Mouse (Mus musculus): ENCODE data around the gene Wdr93. TPM values are rescaled to one million over a fixed set of nuclear protein-coding genes. Genes with fewer than 3 reads are reported as not detected.
A peak's percentile ranks its signal among the peaks of the same experiment; 100 is the strongest.
"Not testable (repeated sequence)": the region's sequence is repeated elsewhere in the genome, so short reads cannot be mapped to it uniquely, and the experiment has no call there.

The Wdr93 gene
- total RNA-seq, 4 experiments from 2014 or later = not detected

DNA sequence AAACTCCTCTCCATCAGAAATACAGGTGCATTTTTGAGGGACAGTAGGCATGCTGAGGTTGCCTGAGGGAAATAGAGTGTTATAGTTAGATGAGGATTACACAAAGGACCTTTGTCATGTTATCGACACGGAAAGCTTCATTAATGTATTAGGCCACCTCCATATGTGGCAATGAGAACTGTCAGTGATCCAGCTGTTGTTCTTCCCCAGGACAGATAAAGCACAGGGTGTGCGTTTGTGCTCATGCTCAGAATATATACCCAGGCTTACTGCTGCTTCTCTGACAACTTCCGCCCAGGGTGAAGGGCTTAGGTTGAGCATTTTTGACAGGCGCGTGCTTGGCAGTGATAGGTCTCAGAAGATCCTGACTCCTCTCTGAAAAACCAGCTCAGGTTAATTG is 6.5 kb downstream of the Wdr93 start:
- DNase-seq (ENCODE audit: low spot score) = no peak

DNA sequence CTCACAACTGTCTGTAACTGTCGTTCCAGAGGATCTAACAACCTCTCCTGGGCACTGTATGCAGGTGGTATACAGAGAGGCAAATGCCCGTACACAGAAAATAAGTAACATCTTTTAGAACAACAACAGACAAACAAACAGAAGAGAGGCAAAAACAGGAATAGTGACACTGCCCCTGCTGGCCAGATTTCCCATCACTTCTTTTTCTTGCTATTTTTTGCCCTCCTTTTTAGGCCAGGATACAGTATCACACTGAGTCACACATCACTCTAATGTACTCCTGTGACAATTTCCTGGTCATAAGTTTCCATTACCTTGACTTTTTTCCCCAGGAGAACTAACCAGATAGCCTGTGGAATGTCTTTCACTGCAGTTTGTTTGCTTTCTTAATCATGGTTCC is 13.4 kb downstream of the Wdr93 start:
- no peak for DNase-seq (ENCODE audit: low spot score)

DNA sequence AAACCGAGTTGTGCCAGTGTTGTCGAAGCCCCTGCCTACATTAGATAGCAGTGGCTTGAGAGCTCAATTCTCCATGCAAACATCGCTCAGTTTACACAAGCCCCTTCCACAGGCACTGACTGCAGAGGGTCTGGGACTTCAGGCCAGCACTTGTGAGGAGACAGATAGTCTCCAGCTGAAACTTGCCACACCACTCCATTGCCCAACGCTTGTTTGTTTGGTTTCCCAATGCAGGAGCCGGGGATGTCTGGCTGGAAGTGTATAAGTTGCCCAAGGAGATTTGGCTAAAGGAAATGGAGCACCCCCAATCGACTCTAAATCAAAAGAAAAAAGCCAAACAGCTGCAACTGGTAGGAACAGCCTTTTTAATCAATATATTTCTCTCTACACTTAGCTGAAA is 15.2 kb downstream of the Wdr93 start:
- no peak for DNase-seq (ENCODE audit: low spot score)

DNA sequence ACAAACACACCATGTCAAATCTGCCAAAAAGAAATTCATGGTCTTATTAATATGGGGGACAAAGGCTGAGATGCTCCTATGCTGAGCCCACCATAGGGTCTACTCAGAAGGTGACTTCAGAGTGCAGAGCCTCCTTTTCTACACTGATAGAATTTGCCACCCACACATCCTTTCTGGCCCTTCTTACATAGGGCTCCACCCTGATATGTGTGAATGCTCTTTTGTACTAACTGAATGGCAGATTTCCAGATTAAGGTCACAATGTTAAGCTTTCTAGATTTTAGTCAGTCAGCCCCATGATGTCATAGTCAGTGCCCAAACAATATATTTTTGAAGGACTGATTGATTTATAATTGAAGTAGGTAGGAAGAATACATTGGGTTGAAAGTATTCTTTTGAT is 16.8 kb downstream of the Wdr93 start:
- DNase-seq (ENCODE audit: low spot score) = no peak

DNA sequence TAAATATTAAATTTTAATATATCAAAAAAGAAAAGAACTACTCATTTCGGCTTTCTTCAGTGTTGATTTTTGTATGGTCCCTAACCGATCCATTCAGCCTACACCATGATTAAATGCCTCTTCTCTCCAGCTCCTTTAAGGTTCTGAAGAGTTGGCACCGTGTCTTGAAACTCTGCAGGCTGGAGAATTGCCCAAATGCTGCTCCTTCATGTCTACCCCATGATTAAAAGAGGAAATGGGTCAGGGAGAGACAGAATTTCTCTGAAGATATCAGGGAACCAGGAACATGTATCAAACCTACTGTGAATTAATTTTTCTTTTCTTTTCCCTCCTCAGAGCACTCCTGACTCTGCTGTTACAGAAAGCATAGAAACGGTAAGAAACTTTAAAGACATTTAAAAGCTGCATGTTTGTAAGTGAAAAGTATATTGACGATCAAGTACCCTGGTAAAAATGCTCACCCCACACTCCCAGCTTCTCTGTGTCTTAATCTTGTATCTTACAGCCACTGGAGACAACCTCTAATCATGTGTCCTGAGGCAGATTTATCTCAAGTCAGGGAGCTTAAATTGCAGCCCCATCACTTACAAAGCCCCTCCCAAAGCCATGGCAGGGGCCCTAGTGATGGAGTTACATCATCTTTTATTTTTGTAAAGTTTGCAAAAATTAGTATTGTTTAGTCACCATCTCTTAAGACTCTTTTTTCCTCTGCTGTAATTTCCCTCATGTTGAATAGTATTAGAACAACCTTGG is 18.3 kb downstream of the Wdr93 start:
- DNase-seq (ENCODE audit: low spot score) = no peak

DNA sequence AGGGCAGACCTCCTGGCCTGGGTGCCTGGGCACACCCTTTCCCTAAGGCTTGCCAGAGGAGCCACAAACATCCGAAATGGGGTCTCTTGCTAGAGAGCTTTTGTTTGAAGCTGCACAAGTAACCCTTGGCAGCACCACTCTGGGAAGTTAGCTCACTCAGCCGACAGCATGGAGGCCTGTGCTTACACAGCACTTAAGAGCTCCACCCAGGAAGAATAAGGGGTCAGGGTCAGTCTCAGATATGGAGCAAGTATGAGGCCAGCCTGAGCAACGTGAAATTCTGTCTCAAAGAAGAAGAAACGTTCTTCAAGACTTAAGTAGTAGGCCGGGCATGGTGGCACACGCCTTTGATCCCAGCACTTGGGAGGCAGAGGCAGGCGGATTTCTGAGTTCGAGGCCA is 19.1 kb downstream of the Wdr93 start:
- no peak for DNase-seq (ENCODE audit: low spot score)

DNA sequence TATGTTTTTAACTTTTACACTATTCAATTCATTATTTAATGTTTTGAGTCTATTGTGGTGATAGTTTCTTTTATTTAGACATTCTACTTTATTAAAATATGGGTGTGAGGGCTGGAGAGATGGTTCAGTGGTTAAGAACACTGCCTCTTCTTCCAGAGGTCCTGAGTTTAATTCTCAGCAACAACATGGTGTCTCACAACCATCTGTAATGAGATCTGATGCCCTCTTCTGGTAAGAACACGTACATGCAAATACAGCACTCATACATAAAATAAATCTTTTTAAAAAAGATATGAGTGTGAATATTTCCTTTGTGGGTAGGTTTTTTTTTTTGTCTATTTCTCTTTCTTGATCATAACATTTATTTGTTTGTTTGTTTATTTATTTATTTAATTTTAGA is 23.0 kb downstream of the Wdr93 start:
- DNase-seq (ENCODE audit: low spot score) = no peak

DNA sequence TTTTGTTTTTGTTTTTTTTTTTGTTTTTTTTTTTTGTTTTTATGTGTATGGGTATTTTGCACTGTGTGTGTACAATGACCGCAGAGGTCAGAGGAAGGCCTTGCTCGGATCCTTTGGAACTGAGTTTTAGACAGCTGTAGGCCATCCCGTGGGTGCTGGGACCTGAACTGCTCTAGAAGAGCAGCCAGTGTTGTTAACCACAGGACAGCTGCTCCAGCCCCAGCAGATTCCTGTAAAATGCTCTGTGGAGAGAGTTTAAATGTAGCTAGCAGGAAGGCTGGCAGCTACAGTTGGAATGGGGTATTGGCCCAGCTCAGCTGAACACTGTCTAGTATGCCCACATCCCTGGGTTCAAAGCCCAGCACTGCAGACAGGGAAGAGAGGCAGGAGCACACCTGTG is 26.7 kb downstream of the Wdr93 start:
- no peak for DNase-seq (ENCODE audit: low spot score)

DNA sequence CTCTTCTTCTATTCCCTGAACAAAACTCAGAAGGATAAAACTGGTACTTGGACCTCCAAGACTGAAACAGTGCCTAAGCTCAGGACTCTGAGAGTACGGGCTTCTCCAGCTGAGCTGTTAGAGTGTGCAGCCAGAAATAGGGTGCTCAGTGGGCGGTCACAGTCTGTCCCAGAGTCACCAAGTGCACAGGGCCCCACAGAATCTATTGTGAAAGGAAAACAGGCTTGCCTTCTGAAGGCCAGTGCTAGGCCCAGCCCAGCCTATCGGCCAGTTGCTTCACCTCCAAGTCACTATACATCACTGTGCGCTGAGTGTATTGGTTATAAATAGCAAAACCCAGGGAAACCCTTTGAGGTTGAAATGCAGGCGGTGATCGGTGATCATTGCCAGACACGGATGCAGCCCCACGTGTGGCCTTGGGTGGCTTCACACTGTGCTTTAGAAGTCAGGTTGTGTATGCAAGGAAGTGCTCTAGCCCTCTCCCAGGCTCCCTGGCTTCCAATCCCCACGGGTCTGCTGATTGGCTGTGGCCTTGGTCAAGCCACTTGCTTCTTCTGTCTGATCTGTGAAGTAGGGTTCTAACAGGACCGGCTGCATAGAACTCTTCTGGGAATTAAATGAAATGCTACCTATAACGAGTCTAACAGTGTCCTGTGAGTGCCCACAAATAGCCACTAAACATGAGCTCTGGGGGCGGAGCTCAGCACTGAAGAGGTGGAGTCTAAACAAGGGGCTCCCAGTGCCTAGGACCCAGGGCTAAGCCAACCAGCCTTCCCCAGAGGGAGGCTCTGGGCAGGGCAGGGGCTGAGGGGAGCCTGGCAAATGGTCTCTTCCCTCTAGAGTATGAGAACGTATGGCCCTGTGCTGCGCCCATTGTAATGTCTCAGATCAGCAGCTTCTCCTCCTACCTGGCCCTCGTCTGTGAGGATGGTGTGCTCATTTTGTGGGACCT is 28.9 kb downstream of the Wdr93 start:
- no peak for DNase-seq (ENCODE audit: low spot score)

DNA sequence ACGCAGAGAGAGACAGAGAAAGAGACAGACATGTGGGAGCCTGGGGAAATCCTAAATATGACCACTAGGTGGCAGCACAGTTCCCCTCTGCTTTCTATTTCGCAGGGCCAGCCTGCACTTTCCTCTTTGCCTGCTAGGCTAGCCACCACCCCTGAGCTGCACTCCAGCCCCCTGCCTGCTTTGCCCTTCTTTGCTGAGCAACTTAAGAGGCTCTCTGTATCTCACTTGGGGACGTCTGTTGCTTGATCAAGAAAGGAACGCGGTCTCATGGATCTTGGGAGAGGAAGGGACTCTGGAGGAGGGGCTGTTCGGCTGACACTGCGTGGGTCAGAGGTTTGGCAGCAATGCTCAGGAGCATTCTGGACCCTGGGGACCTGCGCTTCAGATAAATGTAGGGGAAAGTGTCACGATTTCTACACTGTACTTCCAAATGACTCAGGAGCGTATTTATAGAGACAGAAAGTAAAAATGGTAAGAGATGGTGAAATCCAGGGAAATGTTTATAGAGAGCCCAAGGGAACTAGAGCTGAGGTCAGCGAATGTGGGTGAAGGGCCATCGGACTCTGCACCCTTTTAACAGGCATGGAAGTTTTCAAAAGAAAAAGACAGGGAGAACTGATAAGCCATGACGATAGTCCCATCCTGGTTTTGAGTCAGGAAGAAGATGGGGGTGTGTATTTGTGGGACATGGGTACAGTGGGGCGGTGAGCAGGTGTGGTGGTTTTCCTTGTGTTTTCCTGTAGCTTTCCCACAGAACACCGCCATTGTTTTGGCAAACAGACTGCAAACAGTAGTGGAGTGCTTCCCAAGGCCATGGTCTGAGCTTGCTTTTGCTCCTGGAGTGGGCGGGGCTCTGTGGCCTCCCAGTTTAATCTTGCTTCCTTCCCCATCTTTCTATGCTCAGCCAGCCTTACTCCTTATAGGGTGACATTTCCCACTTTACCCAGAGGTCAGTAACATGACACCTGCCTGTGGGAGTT is 38.0 kb downstream of the Wdr93 start:
- DNase-seq (ENCODE audit: low spot score) = peak; percentile 81

DNA sequence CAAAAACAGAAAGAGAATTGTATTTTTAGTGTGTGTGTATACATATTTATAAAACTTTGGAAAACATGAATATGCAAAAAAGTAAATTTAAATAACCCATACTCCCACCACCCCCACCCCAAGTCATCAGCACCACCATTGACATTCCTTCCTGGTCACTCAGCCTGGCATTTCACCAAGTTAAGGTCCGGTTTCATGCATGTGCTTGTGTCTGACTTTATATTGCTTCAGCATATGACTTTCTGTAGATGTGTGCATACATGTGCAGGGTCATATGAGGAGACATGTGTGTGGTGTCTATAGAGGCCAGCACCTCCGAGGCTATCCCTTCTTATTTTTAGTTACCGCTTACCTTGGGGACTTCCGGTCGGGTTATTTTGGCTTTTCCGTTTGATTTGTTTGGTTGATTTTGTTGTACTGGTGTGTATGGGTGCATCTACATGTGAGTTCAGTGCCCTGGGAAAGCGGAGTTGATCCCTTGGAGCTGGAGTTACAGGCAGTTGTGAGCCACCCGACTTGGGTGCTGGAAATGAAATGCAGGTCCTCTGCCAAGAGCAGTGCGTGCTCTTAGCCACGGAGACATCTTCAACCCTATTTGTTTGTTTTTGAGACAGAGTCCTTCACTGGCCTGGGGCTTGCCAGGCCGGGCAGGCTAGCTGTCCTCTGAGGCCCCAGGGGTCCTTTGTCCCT is 39.0 kb downstream of the Wdr93 start:
- no peak for DNase-seq (ENCODE audit: low spot score)

DNA sequence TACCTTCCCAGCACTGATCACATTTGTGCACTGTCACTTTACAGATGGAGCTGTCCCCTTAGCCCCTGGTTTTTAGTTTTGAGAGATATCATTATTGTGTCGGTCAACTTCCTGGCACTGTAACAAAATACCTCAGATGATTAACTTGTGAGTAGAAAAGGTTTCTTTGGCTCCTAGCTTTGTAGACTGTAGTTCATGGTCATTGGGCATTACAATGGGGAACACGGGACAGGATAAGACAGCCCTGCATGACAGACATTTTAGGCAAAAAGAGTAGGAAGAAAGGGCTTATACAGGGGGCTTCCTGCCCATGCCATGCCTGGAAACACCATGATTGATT is 39.5 kb downstream of the Wdr93 start:
- no peak for DNase-seq (ENCODE audit: low spot score)

DNA sequence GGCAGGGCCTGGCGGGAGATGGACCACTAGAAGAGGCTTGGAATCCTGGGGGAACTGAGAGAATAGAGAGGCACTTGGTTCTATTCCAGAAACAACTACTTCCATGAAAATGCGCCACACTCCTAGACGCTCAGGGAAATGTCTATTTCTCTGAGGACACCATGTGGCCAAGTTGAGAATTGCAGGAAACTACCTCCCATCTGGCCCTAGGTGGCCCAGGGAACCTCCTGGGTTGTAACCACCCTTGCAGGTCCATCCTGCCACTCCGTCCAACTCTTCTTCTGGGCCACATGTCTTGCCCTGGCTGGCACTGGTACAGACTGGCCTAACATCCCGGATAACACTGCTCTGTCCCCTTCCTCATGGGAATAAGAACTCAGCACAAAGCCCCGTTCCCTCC is 43.3 kb downstream of the Wdr93 start:
- DNase-seq (ENCODE audit: low spot score) = peak; percentile 75

DNA sequence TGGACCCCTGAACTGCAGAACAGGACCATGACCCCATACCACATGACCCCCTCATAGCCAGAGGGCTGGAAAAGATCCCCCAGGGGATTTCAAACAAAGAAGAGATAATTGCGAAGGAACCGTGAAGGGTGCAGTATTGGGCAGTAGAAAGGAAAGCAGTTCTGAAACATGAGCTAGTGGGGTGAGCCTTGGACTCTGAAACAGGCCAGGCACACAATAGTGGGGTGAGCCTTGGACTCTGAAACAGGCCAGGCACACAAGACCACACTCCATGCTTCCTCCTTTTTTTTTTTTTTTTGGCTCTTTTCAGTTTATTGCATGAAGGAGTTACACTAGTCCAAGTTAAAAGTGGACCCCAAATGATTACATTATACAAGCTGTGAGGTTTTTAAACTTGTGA is 46.8 kb downstream of the Wdr93 start:
- DNase-seq (ENCODE audit: low spot score) = not testable (repeated sequence)

DNA sequence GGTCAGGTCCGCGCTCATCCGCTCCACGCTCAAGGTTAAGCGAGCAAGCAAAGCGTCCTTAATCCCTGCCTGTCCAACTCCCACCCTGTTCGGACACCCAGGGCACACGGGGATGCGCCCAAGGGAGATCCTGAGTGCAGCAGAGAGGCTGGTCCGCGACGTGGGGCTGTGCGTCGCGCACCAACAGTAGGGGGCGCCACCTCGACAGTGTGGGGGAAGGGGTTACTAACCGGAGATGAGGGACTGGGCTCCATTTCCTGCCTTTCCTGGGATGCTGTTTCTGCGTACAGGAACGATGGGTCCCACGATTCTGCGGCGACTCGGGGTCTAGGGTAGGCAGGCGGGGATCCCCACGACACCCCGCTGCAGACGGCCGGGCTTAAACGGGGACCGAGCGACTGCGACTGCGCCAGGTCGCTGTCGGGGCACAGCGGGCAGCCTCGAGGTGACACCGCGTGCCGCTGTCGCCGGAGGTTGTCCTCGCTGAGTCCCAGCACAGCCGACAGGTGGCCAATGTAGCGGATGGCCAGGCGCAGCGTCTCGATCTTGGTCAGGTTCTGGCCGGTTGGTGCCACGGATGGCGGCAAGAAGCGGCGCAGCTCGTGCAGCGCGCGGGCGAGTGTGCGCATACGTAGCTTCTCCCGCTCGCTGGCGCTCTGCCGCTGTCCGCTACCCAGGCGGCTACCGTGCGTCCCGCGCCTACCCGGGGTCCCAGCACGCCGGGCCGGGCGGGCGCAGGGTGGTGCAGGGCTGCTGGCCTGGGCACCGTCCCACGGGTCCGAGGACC is 49.9 kb downstream of the Wdr93 start:
- DNase-seq (ENCODE audit: low spot score) = no peak

DNA sequence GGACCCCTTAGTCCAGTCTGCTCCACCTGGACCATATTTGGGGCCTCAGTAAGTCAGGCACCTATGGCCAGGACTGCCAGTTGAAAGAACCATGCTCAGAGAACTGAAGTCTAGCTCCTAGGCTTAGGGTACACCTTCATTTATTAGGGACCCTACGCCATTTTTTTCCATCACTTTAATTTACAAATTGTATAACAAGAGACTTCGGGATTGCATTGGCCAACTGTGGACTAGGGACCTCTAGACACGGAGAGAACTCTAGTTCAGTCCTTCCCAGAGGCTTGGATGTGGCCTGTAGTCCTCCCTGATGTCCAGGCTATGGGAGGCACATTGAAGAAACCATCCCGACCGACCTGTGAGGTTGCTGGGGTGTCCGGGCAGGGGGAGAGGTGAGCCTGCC is 50.7 kb downstream of the Wdr93 start, which contains the start of gene Mesp1:
TSS of gene Mesp1 (minus strand) at position 101 of the 400 bp plus-strand sequence.
- no peak for DNase-seq (ENCODE audit: low spot score)

DNA sequence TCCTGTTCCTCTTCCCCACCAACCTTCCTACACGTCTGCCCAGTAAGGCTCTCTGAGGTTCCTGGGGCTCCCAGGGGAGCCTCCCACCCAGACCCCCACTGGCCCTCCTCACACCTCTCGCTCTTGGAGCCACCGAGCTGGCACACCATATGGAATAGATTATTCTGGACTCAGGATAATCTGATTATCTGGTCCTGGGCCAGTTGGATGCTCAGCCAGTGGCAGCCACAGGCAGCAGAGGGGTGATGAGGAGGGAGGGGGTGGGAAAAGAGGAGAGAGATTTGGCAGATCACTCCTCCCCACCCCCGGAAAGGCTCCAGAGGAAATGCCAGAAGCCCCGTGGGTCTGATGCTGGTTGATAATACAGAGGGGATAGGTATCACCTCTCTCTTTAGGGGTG is 55.6 kb downstream of the Wdr93 start:
- no peak for DNase-seq (ENCODE audit: low spot score)

DNA sequence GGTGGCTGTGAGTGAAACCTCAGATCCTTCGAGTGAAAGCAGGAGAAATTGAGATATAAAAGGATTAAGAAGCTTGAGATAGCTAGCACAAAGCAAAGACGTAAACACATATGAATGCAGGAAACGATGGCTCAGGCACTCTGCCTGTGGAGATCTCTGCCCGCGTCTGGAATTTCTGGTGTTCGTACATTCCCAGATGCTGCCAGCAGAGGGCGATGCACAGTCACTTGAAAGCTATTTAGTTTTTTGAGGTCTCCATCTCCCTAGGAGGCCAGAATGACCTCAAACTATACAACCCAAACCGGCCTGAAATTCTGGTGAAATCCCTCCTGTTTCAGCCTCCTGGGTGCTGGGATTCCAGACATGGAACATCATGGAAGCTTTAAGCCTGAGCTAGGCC is 56.1 kb downstream of the Wdr93 start:
- DNase-seq (ENCODE audit: low spot score) = peak; percentile 80

DNA sequence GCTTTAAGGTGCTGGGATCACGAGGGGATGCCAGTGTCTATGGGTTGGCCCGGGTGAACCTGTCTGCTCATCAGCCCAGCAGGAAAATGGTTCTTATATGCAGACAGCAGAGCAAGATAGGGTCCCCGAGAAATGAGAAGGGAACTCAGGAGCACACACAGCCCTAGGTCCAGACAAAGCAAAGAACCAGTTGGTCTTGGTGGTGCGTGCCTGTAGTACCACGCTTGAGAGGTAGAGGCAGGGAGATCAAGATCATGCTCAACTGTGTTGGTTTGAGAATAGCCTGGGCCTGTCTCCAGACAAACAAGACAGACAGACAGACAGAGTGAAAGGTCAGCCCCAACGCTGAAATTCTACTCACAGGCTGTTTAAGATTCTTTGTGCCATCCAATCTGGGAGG is 56.5 kb downstream of the Wdr93 start:
- DNase-seq (ENCODE audit: low spot score) = no peak

DNA sequence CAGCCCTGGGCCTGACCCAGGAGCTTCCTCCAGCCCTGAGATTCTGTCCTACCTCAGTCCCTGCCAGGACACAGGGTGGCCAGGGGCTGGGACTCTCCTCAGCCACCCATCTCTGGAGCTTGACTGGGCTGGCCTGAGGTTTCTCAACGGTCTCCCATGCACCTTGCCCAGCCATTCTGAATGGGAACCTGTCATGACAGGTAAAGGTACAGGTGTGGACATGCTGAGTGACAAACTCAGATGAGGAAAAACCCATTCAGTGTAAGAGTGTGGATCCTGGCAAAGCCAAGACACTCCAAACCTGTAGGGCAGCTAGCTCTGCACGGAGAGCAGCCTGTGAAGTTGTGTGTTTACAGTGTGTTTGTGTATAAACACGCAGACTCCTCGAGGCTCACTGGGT is 57.4 kb downstream of the Wdr93 start:
- no peak for DNase-seq (ENCODE audit: low spot score)
